ENCODE assay signal across 8 mouse cellular contexts in the genomic region with DNA sequence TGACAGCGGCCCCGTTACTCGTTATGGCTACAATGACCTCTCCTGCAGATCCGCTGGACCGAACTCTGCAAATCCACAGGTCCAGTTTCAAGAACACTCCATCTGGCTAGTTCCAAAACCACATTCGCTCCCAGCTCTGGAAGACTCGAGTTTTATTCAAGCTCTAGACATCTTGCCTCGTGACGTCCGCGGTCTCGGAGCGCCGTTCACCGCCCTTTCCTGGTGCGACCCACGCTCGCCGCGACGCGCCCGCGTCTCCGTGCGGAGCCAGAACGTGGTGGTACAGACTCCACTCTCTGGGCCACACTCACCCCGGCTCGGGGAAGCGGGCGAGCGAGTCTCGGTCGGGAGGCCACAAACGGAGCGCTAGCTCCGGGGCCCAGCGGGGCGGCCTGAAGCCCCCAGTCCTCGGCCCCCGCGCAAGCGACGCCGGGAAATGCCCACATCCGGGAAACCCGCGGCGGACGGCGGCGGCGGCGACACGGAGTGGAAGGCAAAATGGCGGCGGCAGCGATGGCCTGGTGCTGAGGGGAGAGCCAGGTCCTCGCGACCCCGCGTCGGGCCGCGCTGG. TPM values are rescaled to one million over a fixed set of nuclear protein-coding genes. Genes with fewer than 3 reads are reported as not detected.
DNase-seq lines count a peak whose midpoint lies in the region; ATAC-seq and TF ChIP-seq lines count a peak whose summit lies in the region.

Gene Pcmt1, minus strand, starts transcription at position 406 of the 571 bp plus-strand sequence.
Gene Lats1, plus strand, starts transcription at position 484 of the 571 bp plus-strand sequence.

- peak within 1 kb of the TSS; percentile 100 for H3K9ac ChIP-seq in hindbrain, embryonic 12.5 days

- CTCF ChIA-PET in Patski (lab: Charles Lee) = interaction anchor here (1.9 kb wide), 1 partner anchor 9 kb away, joined by 5 read pairs; no protein-coding TSS in a partner anchor

- DNase-seq in Patski (ENCODE audit: low read depth, low spot score) = no peak
- DNase-seq in cerebellum, postnatal 14 days = peak; percentile 92 to 93
- peak; percentile 68 to 82 for DNase-seq in frontal cortex, postnatal 14 days (ENCODE audit: low spot score in 2 of 2)
- DNase-seq in layer of hippocampus, postnatal 14 days (ENCODE audit: low spot score in 2 of 2) = peak; percentile 88
- peak; percentile 91 for DNase-seq in lung, postnatal 10 days
- DNase-seq in ovary, postnatal 14 days (ENCODE audit: low spot score) = peak; percentile 83
- peak; percentile 82 to 89 for DNase-seq in thymus, postnatal 10 days (ENCODE audit: low spot score in 2 of 2)

- H3K27ac ChIP-seq in hindbrain, embryonic 12.5 days = peak within 1 kb of the TSS; percentile 96

- in situ Hi-C loops in Patski (cut with MboI; ENCODE audit: low pct_unique_long_range_greater_than_20kb) = no loop called here

- no peaks in the 10 kb centered on the region for H3K9me3 ChIP-seq in hindbrain, embryonic 12.5 days (replicated peaks)

- H3K4me2 ChIP-seq in hindbrain, embryonic 12.5 days (replicated peaks) = peak within 1 kb of the TSS; percentile 63

- TF ChIP-seq CTCF in Patski (IDR thresholded peaks at IDR 0.05) = no peak

- H3K4me1 ChIP-seq in hindbrain, embryonic 12.5 days = peaks cover 29% of the 10 kb centered on the region

- H3K36me3 ChIP-seq in hindbrain, embryonic 12.5 days = peaks cover 27% of the 10 kb centered on the region

- H3K4me3 ChIP-seq in hindbrain, embryonic 12.5 days = peak within 1 kb of the TSS; percentile 100

- peak; percentile 84 for ATAC-seq in Patski
- ATAC-seq in hindbrain, embryonic 12.5 days (ENCODE audit: low FRiP score) = peak; percentile 90

- POLR2A ChIA-PET in Patski (lab: Charles Lee) = interaction anchor here (0.7 to 1.6 kb wide), 2 partner anchors 11 to 45 kb away, joined by 3 to 4 read pairs; partner anchors contain the start of gene Katna1

- H3K27me3 ChIP-seq in Patski = no peaks in the 10 kb centered on the region
- no peaks in the 10 kb centered on the region for H3K27me3 ChIP-seq in hindbrain, embryonic 12.5 days

- WGBS in hindbrain, embryonic 12.5 days = under 1% methylated on average over 53 of the region's 65 CpGs

RNA-seq across cellular contexts. Expression of gene Pcmt1, which starts in this region (rescaled TPM):
- 66.8 TPM for polyA plus RNA-seq in Patski (2021)
- polyA plus RNA-seq in hindbrain, embryonic 12.5 days (2016; fragmentation: Nextera tagmentation; extraction: Ambion mirVana) = 136 and 137 TPM in 2 replicates
- 100 to 1,000 TPM; 145 TPM for total RNA-seq in layer of hippocampus, postnatal 14 days (2021)

RNA-seq across cellular contexts. Expression of gene Lats1, which starts in this region (rescaled TPM):
- 26.4 TPM for polyA plus RNA-seq in Patski (2021)
- polyA plus RNA-seq in hindbrain, embryonic 12.5 days (2016; fragmentation: Nextera tagmentation; extraction: Ambion mirVana) = 16.4 and 17.0 TPM in 2 replicates
- 10 to 100 TPM; 46.5 to 47.4 TPM for total RNA-seq in layer of hippocampus, postnatal 14 days (2021)
